Mouse (Mus musculus) embryonic facial prominence, embryonic 10.5 days (tissue): ENCODE results near the gene Alpk1. TPM values are rescaled to one million over a fixed set of nuclear protein-coding genes. Genes with fewer than 3 reads are reported as not detected.
A peak's percentile ranks its signal among the peaks of the same experiment; 100 is the strongest.

Experiments
- DNase-seq: peaks from one replicate; pipeline ENCODE4 v3.0.0-alpha.2; 2017; ENCODE audit warnings: low spot score
- H3K27ac ChIP-seq: fragments of 300-500 bp; sonication (generic); replicated peaks from 2 replicates; pipeline ENCODE4 v1.5.1; 2016; ENCODE audit warnings: mild to moderate bottlenecking
- H3K27me3 ChIP-seq: fragments of 300-500 bp; sonication (generic); replicated peaks from 2 replicates; pipeline ENCODE4 v1.6.1; 2016; ENCODE audit warnings: low read depth, mild to moderate bottlenecking; ENCODE audit not compliant: poor library complexity, severe bottlenecking
- H3K36me3 ChIP-seq: fragments of 300-500 bp; sonication (generic); replicated peaks from 2 replicates; pipeline ENCODE4 v1.6.1; 2016; ENCODE audit warnings: mild to moderate bottlenecking, moderate library complexity
- H3K4me1 ChIP-seq: fragments of 300-500 bp; sonication (generic); 2 replicates; pipeline ENCODE4 v1.6.1; 2016
- H3K4me3 ChIP-seq: fragments of 300-500 bp; sonication (generic); 2 replicates; pipeline ENCODE4 v1.5.1; 2016; ENCODE audit warnings: mild to moderate bottlenecking, moderate library complexity
- H3K9me3 ChIP-seq: fragments of 300-500 bp; sonication (generic); 2 replicates; pipeline ENCODE4 v1.6.1; 2016; ENCODE audit warnings: mild to moderate bottlenecking
- WGBS: fragments of 180-500 bp; shearing (Covaris S2); methylation state at CpG from one replicate; pipeline ENCODE4 v1.1.7; 2016; 5-methylcytosine and 5-hydroxymethylcytosine counted together
- polyA plus RNA-seq: library from polyadenylated mRNA; unstranded; fragments of >200 nt; fragmentation: Nextera tagmentation; extraction: Ambion mirVana; gene quantifications from 2 replicates; pipeline ENCODE4 v1.2.1, GENCODE M21; 2016

The Alpk1 gene
- polyA plus RNA-seq, 1 experiment from 2014 or later: 0.83 TPM

GRCm38 (mm10) chr3:127804439-127804838, 24.1 kb upstream of the Alpk1 start:
- no peaks in the 10 kb centered on the region for H3K9me3 ChIP-seq
- 90% methylated on average over 4 of the region's 4 CpGs for WGBS
- no peak for DNase-seq
- no peaks in the 10 kb centered on the region for H3K27me3 ChIP-seq
- no peak overlapping the region for H3K27ac ChIP-seq
- H3K4me1 ChIP-seq: no peaks in the 10 kb centered on the region
- peaks cover 37% of the 10 kb centered on the region for H3K36me3 ChIP-seq
- H3K4me3 ChIP-seq: no peak overlapping the region

GRCm38 (mm10) chr3:127802814-127803213, 22.5 kb upstream of the Alpk1 start:
- Histone ChIP-seq H3K27me3 (no peaks in the 10 kb centered on the region), H3K9me3 (no peaks in the 10 kb centered on the region), H3K27ac (no peak overlapping the region), H3K4me1 (no peaks in the 10 kb centered on the region), H3K4me3 (no peak overlapping the region), H3K36me3 (peaks cover 21% of the 10 kb centered on the region)
- WGBS: 63% methylated on average over 8 of the region's 8 CpGs
- DNase-seq: no peak

- Histone ChIP-seq H3K4me1 (no peaks in the 10 kb centered on the region), H3K9me3 (no peaks in the 10 kb centered on the region), H3K27ac (no peak overlapping the region), H3K4me3 (no peak overlapping the region), H3K27me3 (no peaks in the 10 kb centered on the region), H3K36me3 (peaks cover 5% of the 10 kb centered on the region)
- 93% methylated on average over 8 of the region's 8 CpGs for WGBS
- DNase-seq: no peak
These were observed 20.8 kb upstream of the Alpk1 start for GRCm38 (mm10) chr3:127801162-127801561.

GRCm38 (mm10) chr3:127796271-127796670, 15.9 kb upstream of the Alpk1 start:
- Histone ChIP-seq H3K9me3 (no peaks in the 10 kb centered on the region), H3K4me3 (no peak overlapping the region), H3K36me3 (no peaks in the 10 kb centered on the region), H3K27ac (no peak overlapping the region), H3K4me1 (peaks cover 2% of the 10 kb centered on the region), H3K27me3 (peaks cover 14% of the 10 kb centered on the region)
- no peak for DNase-seq
- 93% methylated on average over 7 of the region's 7 CpGs for WGBS

DNA sequence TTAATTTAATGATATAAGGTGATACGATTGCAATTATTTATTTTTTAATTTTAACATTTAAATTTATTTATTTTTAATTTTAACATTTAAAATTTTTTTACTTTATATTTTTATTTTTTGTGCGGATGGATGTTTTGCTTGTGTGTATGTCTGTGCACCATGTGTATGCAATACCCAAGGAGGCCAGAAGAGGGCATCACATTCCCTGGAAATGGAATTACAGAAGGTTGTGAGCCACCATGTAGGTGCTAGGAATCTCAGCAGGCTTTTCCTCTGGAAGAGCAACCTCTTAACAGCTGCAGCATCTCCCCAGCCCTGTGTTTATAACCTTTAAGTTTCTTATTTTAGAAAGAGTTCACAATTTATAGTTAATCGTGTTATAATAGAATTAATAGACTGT, 15.4 kb upstream of the Alpk1 start:
- H3K36me3 ChIP-seq: no peaks in the 10 kb centered on the region
- peaks cover 7% of the 10 kb centered on the region for H3K4me1 ChIP-seq
- WGBS: 90% methylated on average over 3 of the region's 3 CpGs
- H3K27ac ChIP-seq: no peak overlapping the region
- DNase-seq: no peak
- H3K27me3 ChIP-seq: peaks cover 19% of the 10 kb centered on the region
- H3K4me3 ChIP-seq: no peak overlapping the region
- H3K9me3 ChIP-seq: no peaks in the 10 kb centered on the region

GRCm38 (mm10) chr3:127793022-127793421, 12.7 kb upstream of the Alpk1 start:
- Histone ChIP-seq H3K36me3 (no peaks in the 10 kb centered on the region), H3K4me3 (no peak overlapping the region), H3K4me1 (peaks cover 24% of the 10 kb centered on the region), H3K27ac (no peak overlapping the region), H3K9me3 (no peaks in the 10 kb centered on the region), H3K27me3 (peaks cover 47% of the 10 kb centered on the region)
- no peak for DNase-seq
- 75% methylated on average over 7 of the region's 7 CpGs for WGBS

GRCm38 (mm10) chr3:127791595-127792561, 11.6 kb upstream of the Alpk1 start:
- Histone ChIP-seq H3K4me1 (peaks cover 24% of the 10 kb centered on the region), H3K9me3 (no peaks in the 10 kb centered on the region), H3K4me3 (peak overlapping the region; percentile 73), H3K27ac (no peak overlapping the region), H3K27me3 (peaks cover 58% of the 10 kb centered on the region), H3K36me3 (no peaks in the 10 kb centered on the region)
- WGBS: 52% methylated on average over 4 of the region's 4 CpGs
- no peak for DNase-seq

GRCm38 (mm10) chr3:127791056-127791483, 10.7 kb upstream of the Alpk1 start:
- peaks cover 24% of the 10 kb centered on the region for H3K4me1 ChIP-seq
- H3K27me3 ChIP-seq: peaks cover 66% of the 10 kb centered on the region
- WGBS: under 1% methylated on average over 15 of the region's 15 CpGs
- DNase-seq: peak; percentile 37
- H3K9me3 ChIP-seq: no peaks in the 10 kb centered on the region
- H3K27ac ChIP-seq: peak overlapping the region; percentile 67; the same call in 1 of the 2 replicates
- peak overlapping the region; percentile 73 for H3K4me3 ChIP-seq
- no peaks in the 10 kb centered on the region for H3K36me3 ChIP-seq

DNA sequence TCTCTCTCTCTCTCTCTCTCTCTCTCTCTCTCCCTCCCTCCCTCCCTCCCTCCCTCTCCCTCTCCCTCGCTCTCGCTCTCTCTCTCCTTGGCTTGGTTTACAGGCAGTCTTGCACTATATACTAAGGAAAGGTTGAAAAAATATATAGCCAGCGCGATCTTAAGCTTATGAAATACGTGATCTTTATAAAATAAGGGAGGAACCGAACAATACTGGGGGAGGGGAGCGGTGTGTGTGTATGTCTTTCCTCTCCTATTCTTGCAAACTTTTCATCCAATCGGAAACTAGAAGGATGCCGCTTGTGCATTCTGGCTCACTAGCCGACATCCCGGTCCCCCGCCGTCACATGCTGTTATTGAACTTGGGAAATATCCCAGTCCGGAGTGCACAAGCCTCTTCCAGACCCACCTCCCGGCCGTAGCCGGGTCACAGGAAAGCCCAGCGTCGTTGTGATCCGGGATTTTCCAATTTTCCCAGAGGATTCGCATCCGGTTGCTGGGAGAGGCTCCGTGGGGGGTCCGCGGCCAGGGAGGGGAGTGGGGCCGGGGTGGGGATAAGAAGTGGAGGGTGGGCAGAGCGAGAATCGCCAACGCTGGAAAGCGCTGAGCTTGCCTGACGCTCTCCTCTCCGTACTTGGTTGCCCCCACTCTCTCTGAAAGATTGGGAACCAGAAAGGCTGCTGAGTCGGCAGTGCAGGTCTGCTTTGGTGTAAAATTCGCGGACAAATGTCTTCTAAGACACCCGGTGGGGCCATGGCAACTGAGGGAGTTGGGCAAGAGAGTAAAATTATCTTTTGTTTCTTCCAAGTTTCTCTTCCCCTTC, 10.1 kb upstream of the Alpk1 start:
- peak overlapping the region; percentile 73 for H3K4me3 ChIP-seq
- H3K27me3 ChIP-seq: peaks cover 71% of the 10 kb centered on the region
- peak; percentile 71 for DNase-seq
- H3K9me3 ChIP-seq: no peaks in the 10 kb centered on the region
- peaks cover 24% of the 10 kb centered on the region for H3K4me1 ChIP-seq
- under 1% methylated on average over 36 of the region's 36 CpGs for WGBS
- H3K27ac ChIP-seq: peak overlapping the region; percentile 67
- H3K36me3 ChIP-seq: no peaks in the 10 kb centered on the region

GRCm38 (mm10) chr3:127789500-127790191, 9.3 kb upstream of the Alpk1 start, which contains the start of gene Tifa:
Gene Tifa, plus strand, starts transcription at chr3:127789805.
- Histone ChIP-seq H3K4me1 (peaks cover 24% of the 10 kb centered on the region), H3K4me3 (peak within 1 kb of the TSS; percentile 73), H3K36me3 (no peaks in the 10 kb centered on the region), H3K9me3 (no peaks in the 10 kb centered on the region), H3K27ac (peak within 1 kb of the TSS; percentile 75), H3K27me3 (peaks cover 71% of the 10 kb centered on the region)
- under 1% methylated on average over 44 of the region's 44 CpGs for WGBS
- DNase-seq: peak; percentile 70

- H3K27ac ChIP-seq: no peak overlapping the region
- no peaks in the 10 kb centered on the region for H3K9me3 ChIP-seq
- DNase-seq: no peak
- peaks cover 71% of the 10 kb centered on the region for H3K27me3 ChIP-seq
- H3K36me3 ChIP-seq: no peaks in the 10 kb centered on the region
- WGBS: 18% methylated on average over 8 of the region's 8 CpGs
- peaks cover 24% of the 10 kb centered on the region for H3K4me1 ChIP-seq
- H3K4me3 ChIP-seq: peak overlapping the region; percentile 73
These were observed 8.6 kb upstream of the Alpk1 start for GRCm38 (mm10) chr3:127788919-127789318.

GRCm38 (mm10) chr3:127788038-127788437, 7.7 kb upstream of the Alpk1 start:
- DNase-seq: no peak
- WGBS: 37% methylated on average over 7 of the region's 7 CpGs
- H3K27me3 ChIP-seq: peaks cover 71% of the 10 kb centered on the region

More at GRCm38 (mm10) chr3:127788038-127788437, 7.7 kb upstream of the Alpk1 start:
- Histone ChIP-seq H3K4me3 (no peak overlapping the region), H3K9me3 (0 out of 2 replicates have a peak, but pooled peaks cover 2% of the 10 kb centered on the region), H3K27ac (no peak overlapping the region), H3K4me1 (peaks cover 24% of the 10 kb centered on the region), H3K36me3 (no peaks in the 10 kb centered on the region)
